In the genomic region with DNA sequence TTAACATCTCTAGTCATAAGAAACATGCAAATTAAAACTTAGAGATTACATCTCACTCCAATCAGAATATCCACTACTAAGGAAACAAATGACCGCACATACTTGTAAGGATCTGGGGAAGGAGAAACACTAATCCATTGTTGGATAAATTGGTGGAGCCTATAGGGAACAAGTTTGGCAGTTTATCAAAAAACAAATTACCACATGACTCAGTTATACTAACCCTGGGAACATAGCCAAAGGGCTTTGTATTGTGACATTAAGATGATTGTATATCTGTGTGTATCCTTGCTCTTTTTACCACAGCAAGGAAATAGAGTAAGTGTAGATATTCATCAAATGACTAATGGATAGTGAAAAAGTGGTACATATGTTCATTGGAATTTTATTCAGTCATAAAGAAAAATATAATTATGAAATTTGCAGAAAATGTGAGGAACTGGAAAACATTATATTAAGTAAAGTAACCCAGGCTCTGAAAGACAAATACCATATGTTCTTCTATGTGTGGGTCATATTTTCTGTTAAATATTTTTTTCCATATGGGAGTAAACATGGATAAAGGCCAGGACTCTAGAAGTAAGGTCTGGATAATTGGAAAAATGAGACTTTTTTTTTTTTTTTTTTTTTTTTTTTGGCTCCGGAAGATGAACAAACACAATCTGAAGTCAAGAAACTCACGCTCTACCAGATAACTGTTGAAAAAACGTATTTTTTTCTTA, we compare ENCODE assay signal across 16 mouse cellular contexts.
DNase-seq lines count a peak whose midpoint lies in the region; ATAC-seq and TF ChIP-seq lines count a peak whose summit lies in the region.
"Had no signal": no experiment of that assay in that cellular context is flagged by ENCODE, and none has a peak within 500 bp of the region (broad histone marks: within the 10 kb centered on the region; RNA-seq: fewer than 3 reads in every experiment).

No protein-coding gene starts in this region.

- no peaks in the 10 kb centered on the region for H3K36me3 ChIP-seq in heart, postnatal 0 days (replicated peaks; ENCODE audit: control insufficient read depth, insufficient read depth, low read length)
- no peaks in the 10 kb centered on the region for H3K36me3 ChIP-seq in lung, embryonic 16.5 days (ENCODE audit: control insufficient read depth, insufficient read depth, low read length)
- no peaks in the 10 kb centered on the region for H3K36me3 ChIP-seq in intestine, embryonic 16.5 days (ENCODE audit: control insufficient read depth, insufficient read depth, low read length)
- H3K36me3 ChIP-seq: liver, embryonic 15.5 days had no signal

- no peak overlapping the region for H3K9ac ChIP-seq in heart, postnatal 0 days (replicated peaks; ENCODE audit: low read depth, low read length)
- H3K9ac ChIP-seq in lung, embryonic 16.5 days (ENCODE audit: low read length): no peak overlapping the region
- H3K9ac ChIP-seq in intestine, embryonic 16.5 days (ENCODE audit: low read depth, low read length): no peak overlapping the region
- H3K9ac ChIP-seq: liver, embryonic 15.5 days had no signal

- peak; percentile 6 for DNase-seq in heart, postnatal 0 days (ENCODE audit: low spot score)
- DNase-seq in heart, adult 9 months (ENCODE audit: low spot score in 2 of 2): no peak
- DNase-seq in lung, postnatal 10 days: no peak
- DNase-seq in Muller cell, postnatal 12 days (ENCODE audit: inconsistent ontology term): peak; percentile 0
- no peak for DNase-seq in left cerebral cortex, adult 9 months (ENCODE audit: low spot score in 2 of 2)
- DNase-seq: adrenal gland, postnatal 25 days; B cell, adult 2 months; cerebellum, adult 2 months; gastrocnemius, postnatal 14 days; heart, postnatal 14 days; right cerebral cortex, postnatal 25 days; thymus, postnatal 4 days had no signal

- TF ChIP-seq CTCF in heart, postnatal 0 days (IDR thresholded peaks at IDR 0.05; ENCODE audit: low read depth): no peak

- H3K27me3 ChIP-seq in heart, postnatal 0 days (ENCODE audit: control insufficient read depth, insufficient read depth, low read length): no peaks in the 10 kb centered on the region
- H3K27me3 ChIP-seq in lung, embryonic 16.5 days (ENCODE audit: control insufficient read depth, insufficient read depth, low read depth, low read length): no peaks in the 10 kb centered on the region
- no peaks in the 10 kb centered on the region for H3K27me3 ChIP-seq in intestine, embryonic 16.5 days (replicated peaks; ENCODE audit: control insufficient read depth, insufficient read depth, low read length)
- H3K27me3 ChIP-seq: liver, embryonic 15.5 days had no signal

- no peak for TF ChIP-seq EP300 in heart, postnatal 0 days (IDR thresholded peaks at IDR 0.05; ENCODE audit: low read depth)

- no peak overlapping the region for H3K27ac ChIP-seq in heart, postnatal 0 days (ENCODE audit: low read depth)
- H3K27ac ChIP-seq in lung, embryonic 16.5 days (ENCODE audit: low read length): no peak overlapping the region
- no peak overlapping the region for H3K27ac ChIP-seq in intestine, embryonic 16.5 days (ENCODE audit: low read length)
- H3K27ac ChIP-seq: liver, embryonic 15.5 days had no signal

- H3K4me2 ChIP-seq in heart, postnatal 0 days (ENCODE audit: low read depth, low read length): no peak overlapping the region
- H3K4me2 ChIP-seq in lung, embryonic 16.5 days (ENCODE audit: low read depth, low read length): no peak overlapping the region
- H3K4me2 ChIP-seq in intestine, embryonic 16.5 days (ENCODE audit: low read depth, low read length): no peak overlapping the region
- H3K4me2 ChIP-seq: liver, embryonic 15.5 days had no signal

- no peaks in the 10 kb centered on the region for H3K4me1 ChIP-seq in heart, postnatal 0 days (ENCODE audit: control insufficient read depth, insufficient read depth)
- no peaks in the 10 kb centered on the region for H3K4me1 ChIP-seq in lung, embryonic 16.5 days (replicated peaks; ENCODE audit: control insufficient read depth, insufficient read depth, low read length)
- no peaks in the 10 kb centered on the region for H3K4me1 ChIP-seq in intestine, embryonic 16.5 days (ENCODE audit: control insufficient read depth, insufficient read depth, low read length)
- H3K4me1 ChIP-seq: liver, embryonic 15.5 days had no signal

- H3K4me3 ChIP-seq in heart, postnatal 0 days (ENCODE audit: low read depth, low read length): no peak overlapping the region
- no peak overlapping the region for H3K4me3 ChIP-seq in lung, embryonic 16.5 days (ENCODE audit: low read length)
- no peak overlapping the region for H3K4me3 ChIP-seq in intestine, embryonic 16.5 days (ENCODE audit: low read length)
- H3K4me3 ChIP-seq: liver, embryonic 15.5 days had no signal

- WGBS in heart, postnatal 0 days: 61% methylated on average over 4 of the region's 4 CpGs
- WGBS in lung, embryonic 16.5 days: 39% methylated on average over 4 of the region's 4 CpGs
- WGBS in intestine, embryonic 16.5 days: 68% methylated on average over 4 of the region's 4 CpGs

- no peaks in the 10 kb centered on the region for H3K9me3 ChIP-seq in heart, postnatal 0 days (replicated peaks; ENCODE audit: control insufficient read depth, low read length)
- no peaks in the 10 kb centered on the region for H3K9me3 ChIP-seq in lung, embryonic 16.5 days (ENCODE audit: control insufficient read depth, low read length)
- H3K9me3 ChIP-seq in intestine, embryonic 16.5 days (ENCODE audit: control insufficient read depth, low read length): no peaks in the 10 kb centered on the region
- H3K9me3 ChIP-seq: liver, embryonic 15.5 days had no signal

- no peak for ATAC-seq in heart, postnatal 0 days (ENCODE audit: insufficient read depth, low read depth)
- peak; percentile 92 for ATAC-seq in lung, embryonic 16.5 days (ENCODE audit: low read depth)
- ATAC-seq in intestine, embryonic 16.5 days: peak; percentile 71
- ATAC-seq: midbrain, embryonic 16.5 days had no signal

Comparison
In these comparisons a context has a peak if more than half of its experiments do, and no peak if none do; other contexts are left out.
1. DNase-seq: peak in heart, postnatal 0 days (single experiment) and Muller cell, postnatal 12 days (single experiment); none in heart, adult 9 months (0 of 2), lung, postnatal 10 days (single experiment) and left cerebral cortex, adult 9 months (0 of 2).